Comparison of ENCODE assay signal across 9 mouse cellular contexts in genomic region chr19:4698856-4699255, GRCm38 (mm10). TPM values are rescaled to one million over a fixed set of nuclear protein-coding genes. Genes with fewer than 3 reads are reported as not detected.
DNase-seq lines count a peak whose midpoint lies in the region; ATAC-seq lines count a peak whose summit lies in the region.
"Had no signal": no experiment of that assay in that cellular context is flagged by ENCODE, and none has a peak within 500 bp of the region (broad histone marks: within the 10 kb centered on the region; RNA-seq: fewer than 3 reads in every experiment).

No protein-coding gene starts in this region.

- ATAC-seq in forebrain, embryonic 11.5 days (replicated peaks; ENCODE audit: low FRiP score), result no peak
- no peak for ATAC-seq in inflammation-experienced regulatory T-cells, adult 6 months

- H3K27me3 ChIP-seq in forebrain, embryonic 11.5 days (ENCODE audit: control insufficient read depth, insufficient read depth, low read length), result peaks cover 22% of the 10 kb centered on the region
- peaks cover 86% of the 10 kb centered on the region for H3K27me3 ChIP-seq in midbrain, embryonic 10.5 days (ENCODE audit: low read depth, poor library complexity, severe bottlenecking)

- DNase-seq in frontal cortex, postnatal 36 days (ENCODE audit: low spot score in 2 of 2), result peak; percentile 60 to 74
- no peak for DNase-seq in frontal cortex, postnatal 10 days (ENCODE audit: low spot score in 2 of 2)
- peak; percentile 23 for DNase-seq in 3T3-L1 (ENCODE audit: low read depth, low spot score)
- no peak for DNase-seq in forebrain, embryonic 11.5 days (ENCODE audit: low spot score)
- DNase-seq in midbrain, embryonic 10.5 days (ENCODE audit: low spot score), result no peak
- DNase-seq in ovary, adult 18-20 months (ENCODE audit: low spot score), result no peak
- no peak for DNase-seq in adipocyte (ENCODE audit: low spot score)

- H3K4me3 ChIP-seq in forebrain, embryonic 11.5 days (ENCODE audit: low read depth, low read length), result peak overlapping the region; percentile 53; the same call in 1 of the 2 replicates
- H3K4me3 ChIP-seq in midbrain, embryonic 10.5 days, result peak overlapping the region; percentile 60

- no peaks in the 10 kb centered on the region for H3K36me3 ChIP-seq in forebrain, embryonic 11.5 days (ENCODE audit: control insufficient read depth, insufficient read depth, low read length)
- H3K36me3 ChIP-seq in midbrain, embryonic 10.5 days, result no peaks in the 10 kb centered on the region
- H3K36me3 ChIP-seq: liver, embryonic 15.5 days had no signal

- H3K27ac ChIP-seq in forebrain, embryonic 11.5 days (ENCODE audit: low read depth, low read length), result no peak overlapping the region
- no peak overlapping the region for H3K27ac ChIP-seq in midbrain, embryonic 10.5 days (replicated peaks)
- H3K27ac ChIP-seq: liver, embryonic 15.5 days had no signal

- no peak overlapping the region for H3K9ac ChIP-seq in forebrain, embryonic 11.5 days (ENCODE audit: low read length)
- H3K9ac ChIP-seq: liver, embryonic 15.5 days had no signal

- no peaks in the 10 kb centered on the region; the same call in 1 of the 2 replicates for H3K9me3 ChIP-seq in forebrain, embryonic 11.5 days (ENCODE audit: control insufficient read depth, low read length)
- peaks cover 4% of the 10 kb centered on the region; the same call in 1 of the 2 replicates for H3K9me3 ChIP-seq in midbrain, embryonic 10.5 days (replicated peaks)
- H3K9me3 ChIP-seq: liver, embryonic 15.5 days had no signal

- H3K4me2 ChIP-seq in forebrain, embryonic 11.5 days (ENCODE audit: low read depth, low read length, severe bottlenecking), result peak overlapping the region; percentile 88; the same call in 1 of the 2 replicates

- 34% methylated on average over 8 of the region's 8 CpGs for WGBS in forebrain, embryonic 11.5 days
- 45% methylated on average over 8 of the region's 8 CpGs for WGBS in midbrain, embryonic 10.5 days

- H3K4me1 ChIP-seq in forebrain, embryonic 11.5 days (replicated peaks; ENCODE audit: control insufficient read depth, insufficient read depth, low read length), result peaks cover 4% of the 10 kb centered on the region; the same call in 1 of the 2 replicates
- peaks cover 34% of the 10 kb centered on the region for H3K4me1 ChIP-seq in midbrain, embryonic 10.5 days

RNA-seq across cellular contexts. Expression of gene Gm960, which starts 0.4 kb away (rescaled TPM):
- polyA plus RNA-seq in forebrain, embryonic 11.5 days (2014; fragmentation: Nextera tagmentation; extraction: Ambion mirVana), result 4.6 and 4.9 TPM in 2 replicates
- polyA plus RNA-seq in midbrain, embryonic 10.5 days (2016; fragmentation: Nextera tagmentation; extraction: Ambion mirVana), result 2.6 and 2.7 TPM in 2 replicates
- polyA plus RNA-seq in inflammation-experienced regulatory T-cells, adult 6 months (2017; shearing (Covaris generic)), result not detected

RNA-seq across cellular contexts. Expression of gene Sptbn2, which starts 12.1 kb away (rescaled TPM):
- polyA plus RNA-seq in forebrain, embryonic 11.5 days (2014; fragmentation: Nextera tagmentation; extraction: Ambion mirVana), result 15.2 and 16.7 TPM in 2 replicates
- polyA plus RNA-seq in midbrain, embryonic 10.5 days (2016; fragmentation: Nextera tagmentation; extraction: Ambion mirVana), result 8.3 and 14.9 TPM in 2 replicates
- polyA plus RNA-seq in inflammation-experienced regulatory T-cells, adult 6 months (2017; shearing (Covaris generic)), result under 1 TPM in 2 of 3 experiments, not detected in 1; 0.17 to 0.20 TPM

RNA-seq across cellular contexts. Expression of gene Rbm4b, which starts 57.4 kb away (rescaled TPM):
- polyA plus RNA-seq in forebrain, embryonic 11.5 days (2014; fragmentation: Nextera tagmentation; extraction: Ambion mirVana), result 136 and 139 TPM in 2 replicates
- 110 and 134 TPM in 2 replicates for polyA plus RNA-seq in midbrain, embryonic 10.5 days (2016; fragmentation: Nextera tagmentation; extraction: Ambion mirVana)
- 100 to 1,000 TPM in 1 of 3 experiments, 10 to 100 TPM in 2; 59.9 to 134 (median 96.8) TPM for polyA plus RNA-seq in inflammation-experienced regulatory T-cells, adult 6 months (2017; shearing (Covaris generic))

Comparison
In these comparisons a context has a peak if more than half of its experiments do, and no peak if none do; other contexts are left out.
1. DNase-seq: peak in frontal cortex, postnatal 36 days (2 of 2) and 3T3-L1 (single experiment); none in frontal cortex, postnatal 10 days (0 of 2), forebrain, embryonic 11.5 days (single experiment), midbrain, embryonic 10.5 days (single experiment), ovary, adult 18-20 months (single experiment) and adipocyte (single experiment).